Mouse (Mus musculus) small intestine, adult 2 months (tissue): Measurements from ENCODE around the gene Txlnb. TPM values are rescaled to one million over a fixed set of nuclear protein-coding genes. Genes with fewer than 3 reads are reported as not detected.

Source experiments
- H3K27ac ChIP-seq: fragments of 200-500 bp; 2 replicates; pipeline ENCODE4 v1.5.1; 2012; ENCODE audit warnings: low read depth, low read length, control low read depth, inconsistent platforms; ENCODE audit not compliant: insufficient read depth
- H3K27me3 ChIP-seq: fragments of 200-500 bp; 2 replicates; pipeline ENCODE4 v1.6.1; 2012; ENCODE audit warnings: mild to moderate bottlenecking, moderate library complexity, low read length, inconsistent platforms; ENCODE audit not compliant: control insufficient read depth, insufficient read depth
- H3K36me3 ChIP-seq: fragments of 200-500 bp; 2 replicates; pipeline ENCODE4 v1.6.1; 2012; ENCODE audit warnings: mild to moderate bottlenecking, low read length, control low read depth, inconsistent platforms; ENCODE audit not compliant: control insufficient read depth, insufficient read depth
- H3K4me1 ChIP-seq: fragments of 200-500 bp; 2 replicates; pipeline ENCODE4 v1.6.1; 2012; ENCODE audit warnings: low read length, inconsistent platforms, mixed read lengths; ENCODE audit not compliant: control insufficient read depth, insufficient read depth, insufficient read length
- H3K4me3 ChIP-seq: fragments of 200-500 bp; 2 replicates; pipeline ENCODE4 v1.5.1; 2012; ENCODE audit warnings: low read depth, mild to moderate bottlenecking, control low read depth, inconsistent platforms, low read length, moderate library complexity
- CTCF ChIP-seq: fragments of 200-500 bp; IDR thresholded peaks from 2 replicates; pipeline ENCODE4 v1.5.1; 2012; ENCODE audit warnings: low read depth, mild to moderate bottlenecking, control low read depth, inconsistent platforms, low read length, moderate library complexity, mixed read lengths; ENCODE audit not compliant: insufficient replicate concordance, insufficient read length; ENCODE audit errors: extremely low read depth
- POLR2A ChIP-seq: fragments of 200-500 bp; IDR thresholded peaks from 2 replicates; pipeline ENCODE4 v1.6.1; 2012; ENCODE audit warnings: low read depth, mild to moderate bottlenecking, control low read depth, inconsistent platforms, low read length, moderate library complexity
- WGBS: fragments of 180-500 bp; shearing (Covaris S2); methylation state at CpG from one replicate; pipeline ENCODE4 v1.1.7; 2018; 5-methylcytosine and 5-hydroxymethylcytosine counted together
- polyA plus RNA-seq: library from polyadenylated mRNA; depleted of rRNA; stranded (reverse); fragments of >200 nt; gene quantifications from 2 replicates; pipeline ENCODE4 v1.2.3, GENCODE M21; 2012

The Txlnb gene
- polyA plus RNA-seq, 1 experiment: not detected

GRCm38 (mm10) chr10:17793926-17794325, 2.1 kb upstream of the Txlnb start:
- Histone ChIP-seq H3K36me3 (no peaks in the 10 kb centered on the region), H3K4me1 (peaks cover 2% of the 10 kb centered on the region; the same call in 1 of the 2 replicates), H3K27ac (no peak overlapping the region), H3K27me3 (no peaks in the 10 kb centered on the region), H3K4me3 (no peak overlapping the region)
- WGBS: 23% methylated on average over 5 of the region's 5 CpGs
- no peak for TF ChIP-seq CTCF
- no peak for TF ChIP-seq POLR2A

GRCm38 (mm10) chr10:17794443-17794842, 1.6 kb upstream of the Txlnb start:
- WGBS: 87% methylated on average over 5 of the region's 5 CpGs
- H3K27me3 ChIP-seq: no peaks in the 10 kb centered on the region
- TF ChIP-seq POLR2A: no peak
- TF ChIP-seq CTCF: no peak
- peaks cover 2% of the 10 kb centered on the region; the same call in 1 of the 2 replicates for H3K4me1 ChIP-seq
- H3K4me3 ChIP-seq: no peak overlapping the region
- no peak overlapping the region for H3K27ac ChIP-seq
- no peaks in the 10 kb centered on the region for H3K36me3 ChIP-seq

- Histone ChIP-seq H3K27me3 (no peaks in the 10 kb centered on the region), H3K27ac (no peak overlapping the region), H3K4me1 (peaks cover 2% of the 10 kb centered on the region; the same call in 1 of the 2 replicates), H3K4me3 (no peak overlapping the region), H3K36me3 (no peaks in the 10 kb centered on the region)
- whole genome bisulfite sequencing: 81% methylated on average over 4 of the region's 4 CpGs
- TF ChIP-seq POLR2A: no peak
- no peak for TF ChIP-seq CTCF
Observed at GRCm38 (mm10) chr10:17795227-17795626, 799 bp upstream of the Txlnb start.

GRCm38 (mm10) chr10:17796846-17797631, 1.0 kb downstream of the Txlnb start:
- Histone ChIP-seq H3K27ac (no peak overlapping the region), H3K27me3 (no peaks in the 10 kb centered on the region), H3K36me3 (no peaks in the 10 kb centered on the region), H3K4me3 (no peak overlapping the region), H3K4me1 (peaks cover 2% of the 10 kb centered on the region; the same call in 1 of the 2 replicates)
- TF ChIP-seq CTCF (no peak), POLR2A (no peak)
- WGBS: 46% methylated on average over 12 of the region's 12 CpGs

GRCm38 (mm10) chr10:17797681-17798080, 1.7 kb downstream of the Txlnb start:
- TF ChIP-seq CTCF (no peak), POLR2A (no peak)
- Histone ChIP-seq H3K27me3 (no peaks in the 10 kb centered on the region), H3K27ac (no peak overlapping the region), H3K36me3 (no peaks in the 10 kb centered on the region), H3K4me1 (peaks cover 2% of the 10 kb centered on the region; the same call in 1 of the 2 replicates), H3K4me3 (no peak overlapping the region)
- WGBS: 88% methylated on average over 3 of the region's 3 CpGs

- 76% methylated on average over 2 of the region's 2 CpGs for WGBS
- no peak overlapping the region for H3K4me3 ChIP-seq
- H3K27ac ChIP-seq: no peak overlapping the region
- TF ChIP-seq CTCF: no peak
- no peak for TF ChIP-seq POLR2A
- no peaks in the 10 kb centered on the region for H3K36me3 ChIP-seq
- H3K4me1 ChIP-seq: no peaks in the 10 kb centered on the region
- H3K27me3 ChIP-seq: no peaks in the 10 kb centered on the region
Observed at GRCm38 (mm10) chr10:17801788-17802187, 5.8 kb downstream of the Txlnb start.

- Histone ChIP-seq H3K27ac (no peak overlapping the region), H3K27me3 (no peaks in the 10 kb centered on the region), H3K4me1 (no peaks in the 10 kb centered on the region), H3K4me3 (no peak overlapping the region), H3K36me3 (no peaks in the 10 kb centered on the region)
- 98% methylated on average over 1 of the region's 1 CpGs for WGBS
- TF ChIP-seq CTCF (no peak), POLR2A (no peak)
Observed at GRCm38 (mm10) chr10:17808526-17808925, 12.5 kb downstream of the Txlnb start.
